19 mouse cellular contexts compared by ENCODE assay signal in the genomic region with DNA sequence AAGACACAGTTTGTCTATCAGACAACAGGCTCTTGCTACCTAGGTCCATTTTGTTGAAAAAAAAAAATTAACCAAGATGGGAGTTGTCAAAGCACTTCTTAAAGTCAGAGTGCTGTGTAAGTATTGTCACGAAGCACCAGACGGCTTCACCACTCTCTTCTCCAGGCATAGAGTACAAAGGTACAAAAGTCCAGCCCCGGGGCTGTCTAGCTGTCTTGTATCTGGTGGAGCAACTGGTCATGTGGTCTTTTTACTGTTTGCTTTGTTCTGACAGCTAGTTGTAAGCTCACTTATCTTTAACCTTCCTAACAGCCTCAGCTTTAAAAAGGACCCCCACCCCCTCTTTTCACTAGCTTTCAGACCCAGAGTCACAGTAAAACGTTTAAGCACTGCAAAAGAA. TPM values are rescaled to one million over a fixed set of nuclear protein-coding genes. Genes with fewer than 3 reads are reported as not detected.
DNase-seq lines count a peak whose midpoint lies in the region; ATAC-seq lines count a peak whose summit lies in the region.
"Had no signal": no experiment of that assay in that cellular context is flagged by ENCODE, and none has a peak within 500 bp of the region (broad histone marks: within the 10 kb centered on the region; RNA-seq: fewer than 3 reads in every experiment).

No protein-coding gene starts in this region.

- H3K4me3 ChIP-seq in heart, embryonic 10.5 days = no peak overlapping the region
- no peak overlapping the region for H3K4me3 ChIP-seq in intestine, embryonic 14.5 days (ENCODE audit: low read depth, low read length)
- no peak overlapping the region for H3K4me3 ChIP-seq in liver, embryonic 15.5 days (replicated peaks)
- H3K4me3 ChIP-seq in forebrain, embryonic 10.5 days = no peak overlapping the region
- H3K4me3 ChIP-seq: embryonic facial prominence, embryonic 15.5 days; forebrain, embryonic 13.5 days; heart, embryonic 15.5 days; hindbrain, embryonic 10.5 days; megakaryocyte, embryonic 14.5 days had no signal

- 29% methylated on average over 4 of the region's 4 CpGs for WGBS in heart, embryonic 10.5 days
- 13% methylated on average over 4 of the region's 4 CpGs for WGBS in intestine, embryonic 14.5 days
- 47% methylated on average over 4 of the region's 4 CpGs for WGBS in liver, embryonic 15.5 days (ENCODE audit: insufficient replicate concordance)
- WGBS in forebrain, embryonic 10.5 days = 73% methylated on average over 4 of the region's 4 CpGs

- H3K9ac ChIP-seq in intestine, embryonic 14.5 days (ENCODE audit: low read length) = no peak overlapping the region
- H3K9ac ChIP-seq in liver, embryonic 15.5 days = no peak overlapping the region
- H3K9ac ChIP-seq: embryonic facial prominence, embryonic 15.5 days; forebrain, embryonic 13.5 days; heart, embryonic 15.5 days had no signal

- no peaks in the 10 kb centered on the region for H3K9me3 ChIP-seq in heart, embryonic 10.5 days
- no peaks in the 10 kb centered on the region for H3K9me3 ChIP-seq in intestine, embryonic 14.5 days (ENCODE audit: control insufficient read depth, low read length)
- H3K9me3 ChIP-seq in liver, embryonic 15.5 days (replicated peaks) = no peaks in the 10 kb centered on the region
- no peaks in the 10 kb centered on the region for H3K9me3 ChIP-seq in forebrain, embryonic 10.5 days
- H3K9me3 ChIP-seq: embryonic facial prominence, embryonic 15.5 days; forebrain, embryonic 13.5 days; G1E; heart, embryonic 15.5 days; hindbrain, embryonic 10.5 days; megakaryocyte, embryonic 14.5 days had no signal

- no peak for ATAC-seq in intestine, embryonic 14.5 days (replicated peaks; ENCODE audit: low FRiP score, low TSS enrichment, low read depth)
- ATAC-seq in liver, embryonic 15.5 days (ENCODE audit: insufficient read depth) = peak; percentile 38; the same call in 1 of the 2 replicates
- ATAC-seq: CD4-positive, CD25-positive, alpha-beta regulatory T cell, adult 4 months; forebrain, embryonic 13.5 days had no signal

- peak overlapping the region; percentile 18 for H3K4me2 ChIP-seq in intestine, embryonic 14.5 days (ENCODE audit: low read length)
- no peak overlapping the region for H3K4me2 ChIP-seq in liver, embryonic 15.5 days
- H3K4me2 ChIP-seq: embryonic facial prominence, embryonic 15.5 days; forebrain, embryonic 13.5 days; heart, embryonic 15.5 days had no signal

- peaks cover 24% of the 10 kb centered on the region for H3K4me1 ChIP-seq in heart, embryonic 10.5 days
- peaks cover 32% of the 10 kb centered on the region for H3K4me1 ChIP-seq in intestine, embryonic 14.5 days (replicated peaks; ENCODE audit: control insufficient read depth, insufficient read depth, low read length)
- 0 out of 2 replicates have a peak, but pooled peaks cover 5% of the 10 kb centered on the region for H3K4me1 ChIP-seq in liver, embryonic 15.5 days (replicated peaks)
- peaks cover 7% of the 10 kb centered on the region for H3K4me1 ChIP-seq in forebrain, embryonic 10.5 days
- H3K4me1 ChIP-seq: hindbrain, embryonic 10.5 days had no signal

- no peaks in the 10 kb centered on the region for H3K36me3 ChIP-seq in heart, embryonic 10.5 days
- H3K36me3 ChIP-seq in intestine, embryonic 14.5 days (ENCODE audit: control insufficient read depth, insufficient read depth, low read length) = no peaks in the 10 kb centered on the region
- no peaks in the 10 kb centered on the region for H3K36me3 ChIP-seq in liver, embryonic 15.5 days (replicated peaks)
- no peaks in the 10 kb centered on the region for H3K36me3 ChIP-seq in forebrain, embryonic 10.5 days (replicated peaks)
- H3K36me3 ChIP-seq: embryonic facial prominence, embryonic 15.5 days; G1E; heart, embryonic 15.5 days; hindbrain, embryonic 10.5 days had no signal

- no peak for DNase-seq in heart, embryonic 10.5 days (ENCODE audit: low spot score)
- DNase-seq in heart, adult 11 months = no peak
- DNase-seq in intestine, embryonic 14.5 days (ENCODE audit: low spot score) = no peak
- DNase-seq in kidney, postnatal 25 days = peak; percentile 59 to 83
- DNase-seq in gastrocnemius, adult 8-10 months (ENCODE audit: low spot score in 2 of 2) = no peak
- no peak for DNase-seq in thymus, postnatal 4 days
- no peak for DNase-seq in forebrain, embryonic 10.5 days (ENCODE audit: extremely low spot score, low spot score)
- DNase-seq: cerebellum, postnatal 10 days; lung, postnatal 10 days; right cerebral cortex, adult 18-20 months; thymus, postnatal 14 days had no signal

- H3K27me3 ChIP-seq in heart, embryonic 10.5 days (ENCODE audit: insufficient read depth, poor library complexity, severe bottlenecking) = no peaks in the 10 kb centered on the region
- H3K27me3 ChIP-seq in intestine, embryonic 14.5 days (replicated peaks; ENCODE audit: control insufficient read depth, insufficient read depth, low read length) = no peaks in the 10 kb centered on the region
- peaks cover 18% of the 10 kb centered on the region for H3K27me3 ChIP-seq in liver, embryonic 15.5 days
- no peaks in the 10 kb centered on the region for H3K27me3 ChIP-seq in forebrain, embryonic 10.5 days (ENCODE audit: poor library complexity, severe bottlenecking)
- H3K27me3 ChIP-seq: embryonic facial prominence, embryonic 15.5 days; heart, embryonic 15.5 days had no signal

- H3K27ac ChIP-seq in heart, embryonic 10.5 days = peak overlapping the region; percentile 52; the same call in 1 of the 2 replicates
- peak overlapping the region; percentile 67 for H3K27ac ChIP-seq in intestine, embryonic 14.5 days (ENCODE audit: low read depth)
- 0 out of 2 replicates have a peak overlapping the region, but pooled peaks have one; percentile 24 for H3K27ac ChIP-seq in liver, embryonic 15.5 days (replicated peaks)
- no peak overlapping the region for H3K27ac ChIP-seq in forebrain, embryonic 10.5 days
- H3K27ac ChIP-seq: embryonic facial prominence, embryonic 15.5 days; forebrain, embryonic 13.5 days; heart, embryonic 15.5 days; hindbrain, embryonic 10.5 days had no signal

RNA-seq across cellular contexts. Expression of a gene that starts 1.1 kb away (rescaled TPM):
- 45.1 and 46.9 TPM in 2 replicates for polyA plus RNA-seq in heart, embryonic 10.5 days (2016; fragmentation: Nextera tagmentation; extraction: Ambion mirVana)
- polyA plus RNA-seq in intestine, embryonic 14.5 days (2014; fragmentation: Nextera tagmentation; extraction: Ambion mirVana) = 114 and 115 TPM in 2 replicates
- 22.4 and 25.5 TPM in 2 replicates for polyA plus RNA-seq in liver, embryonic 15.5 days (2015; fragmentation: Nextera tagmentation; extraction: Ambion mirVana)
- 100 to 1,000 TPM; 154 to 205 (median 183) TPM for total RNA-seq in gastrocnemius, adult 8-10 months (2022)
- 5.7 and 6.3 TPM in 2 replicates for polyA plus RNA-seq in forebrain, embryonic 10.5 days (2016; fragmentation: Nextera tagmentation; extraction: Ambion mirVana)
- polyA plus RNA-seq: CD4-positive, CD25-positive, alpha-beta regulatory T cell, adult 4 months; G1E had no signal

Comparison
In these comparisons a context has a peak if more than half of its experiments do, and no peak if none do; other contexts are left out.
1. DNase-seq: peak in kidney, postnatal 25 days (2 of 2); none in heart, embryonic 10.5 days (single experiment), heart, adult 11 months (single experiment), intestine, embryonic 14.5 days (single experiment), gastrocnemius, adult 8-10 months (0 of 2), thymus, postnatal 4 days (single experiment) and forebrain, embryonic 10.5 days (single experiment).